ENCODE assay signal across 7 mouse cellular contexts in the genomic region with DNA sequence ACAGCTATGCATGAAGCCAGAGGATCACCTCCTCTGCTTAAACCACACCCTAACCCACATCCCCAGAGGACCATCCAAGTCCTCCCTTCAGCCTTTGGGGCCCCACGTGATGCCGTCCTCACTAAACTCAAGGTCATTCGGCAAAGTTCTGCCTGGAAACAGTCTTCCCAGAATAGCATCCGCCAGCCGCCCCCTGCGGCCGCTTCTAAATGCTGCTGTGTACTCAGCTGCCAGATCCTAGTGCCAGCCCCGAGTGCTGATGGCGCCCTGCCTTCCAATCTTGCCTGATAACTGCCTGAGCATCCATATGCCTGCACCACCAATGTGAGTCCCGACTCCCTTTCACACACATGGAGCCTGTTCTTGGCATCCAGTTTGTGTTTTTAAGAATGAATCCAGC.
A peak's percentile ranks its signal among the peaks of the same experiment; 100 is the strongest.
DNase-seq lines count a peak whose midpoint lies in the region; ATAC-seq lines count a peak whose summit lies in the region.

No protein-coding gene starts in this region.

- DNase-seq in neural tube, embryonic 10.5 days (ENCODE audit: extremely low spot score, low spot score), result no peak
- peak; percentile 45 for DNase-seq in embryonic facial prominence, embryonic 14.5 days (ENCODE audit: low spot score)
- DNase-seq in heart, postnatal 36 days, result peak; percentile 47 to 67
- DNase-seq in left cerebral cortex, postnatal 4 days, result peak; percentile 78
- DNase-seq in urinary bladder, adult 2 months (ENCODE audit: low spot score), result no peak
- DNase-seq in natural killer cell, adult 2 months (ENCODE audit: low spot score in 2 of 2), result no peak

- no peak overlapping the region for H3K9ac ChIP-seq in neural tube, embryonic 15.5 days (replicated peaks)
- H3K9ac ChIP-seq in embryonic facial prominence, embryonic 14.5 days (ENCODE audit: low read depth, low read length), result no peak overlapping the region

- no peak overlapping the region for H3K4me2 ChIP-seq in neural tube, embryonic 15.5 days
- no peak overlapping the region for H3K4me2 ChIP-seq in embryonic facial prominence, embryonic 14.5 days (ENCODE audit: low read depth, low read length)

- 52% methylated on average over 10 of the region's 10 CpGs for WGBS in neural tube, embryonic 15.5 days
- WGBS in embryonic facial prominence, embryonic 14.5 days, result 54% methylated on average over 10 of the region's 10 CpGs

- peak overlapping the region; percentile 6; the same call in 1 of the 2 replicates for H3K27ac ChIP-seq in neural tube, embryonic 15.5 days (replicated peaks)
- H3K27ac ChIP-seq in embryonic facial prominence, embryonic 14.5 days (replicated peaks; ENCODE audit: low read depth, low read length), result peak overlapping the region; percentile 6; the same call in 1 of the 2 replicates

- intact Hi-C loops in heart, postnatal 36 days (cut with DNase I), result no loop called here
- intact Hi-C loops in left cerebral cortex, postnatal 4 days (cut with DNase I), result no loop called here

- H3K9me3 ChIP-seq in neural tube, embryonic 15.5 days (replicated peaks), result no peaks in the 10 kb centered on the region
- no peaks in the 10 kb centered on the region for H3K9me3 ChIP-seq in embryonic facial prominence, embryonic 14.5 days (ENCODE audit: control insufficient read depth, low read length)

- no peak overlapping the region for H3K4me3 ChIP-seq in neural tube, embryonic 15.5 days (replicated peaks)
- H3K4me3 ChIP-seq in embryonic facial prominence, embryonic 14.5 days (ENCODE audit: low read depth, low read length), result no peak overlapping the region

- H3K36me3 ChIP-seq in neural tube, embryonic 15.5 days, result no peaks in the 10 kb centered on the region
- H3K36me3 ChIP-seq in embryonic facial prominence, embryonic 14.5 days (ENCODE audit: control insufficient read depth, insufficient read depth, low read length), result no peaks in the 10 kb centered on the region

- H3K27me3 ChIP-seq in neural tube, embryonic 15.5 days (replicated peaks), result no peaks in the 10 kb centered on the region; the same call in 1 of the 2 replicates
- no peaks in the 10 kb centered on the region for H3K27me3 ChIP-seq in embryonic facial prominence, embryonic 14.5 days (replicated peaks; ENCODE audit: control insufficient read depth, insufficient read depth, low read length)

- peaks cover 46% of the 10 kb centered on the region for H3K4me1 ChIP-seq in neural tube, embryonic 15.5 days
- H3K4me1 ChIP-seq in embryonic facial prominence, embryonic 14.5 days (ENCODE audit: control insufficient read depth, insufficient read depth, low read length), result peaks cover 36% of the 10 kb centered on the region

- no peak for ATAC-seq in neural tube, embryonic 15.5 days (ENCODE audit: low FRiP score)
- ATAC-seq in embryonic facial prominence, embryonic 14.5 days (ENCODE audit: low read depth), result no peak

Comparison
In these comparisons a context has a peak if more than half of its experiments do, and no peak if none do; other contexts are left out.
1. DNase-seq: peak in embryonic facial prominence, embryonic 14.5 days (single experiment), heart, postnatal 36 days (2 of 2) and left cerebral cortex, postnatal 4 days (single experiment); none in neural tube, embryonic 10.5 days (single experiment), urinary bladder, adult 2 months (single experiment) and natural killer cell, adult 2 months (0 of 2).